Mouse (Mus musculus): ENCODE data around the gene Cox10.

Cox10 gene

GRCm38 (mm10) chr11:63990759-63991158 is 88.5 kb downstream of the Cox10 start:
- DNase-seq = no peak

DNA sequence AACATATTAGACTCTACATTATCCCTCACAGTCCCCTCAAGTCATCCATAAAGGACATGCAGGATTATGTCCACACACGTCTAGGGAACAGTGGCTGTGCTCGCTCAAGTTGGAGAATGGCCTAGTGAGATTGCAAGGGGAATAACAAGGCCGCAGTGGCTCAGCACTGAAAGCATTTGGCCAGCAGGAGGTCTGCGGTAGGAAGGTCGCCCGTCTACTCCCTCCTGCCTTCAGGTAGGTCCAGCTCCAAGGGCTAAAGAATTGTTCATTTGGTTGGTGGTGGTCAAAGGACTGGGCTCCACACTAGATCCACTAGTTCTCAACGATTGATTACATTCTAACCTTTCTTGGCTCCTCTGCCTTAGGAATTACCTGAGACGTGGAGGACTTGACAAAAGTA is 89.0 kb downstream of the Cox10 start:
- DNase-seq = no peak

DNA sequence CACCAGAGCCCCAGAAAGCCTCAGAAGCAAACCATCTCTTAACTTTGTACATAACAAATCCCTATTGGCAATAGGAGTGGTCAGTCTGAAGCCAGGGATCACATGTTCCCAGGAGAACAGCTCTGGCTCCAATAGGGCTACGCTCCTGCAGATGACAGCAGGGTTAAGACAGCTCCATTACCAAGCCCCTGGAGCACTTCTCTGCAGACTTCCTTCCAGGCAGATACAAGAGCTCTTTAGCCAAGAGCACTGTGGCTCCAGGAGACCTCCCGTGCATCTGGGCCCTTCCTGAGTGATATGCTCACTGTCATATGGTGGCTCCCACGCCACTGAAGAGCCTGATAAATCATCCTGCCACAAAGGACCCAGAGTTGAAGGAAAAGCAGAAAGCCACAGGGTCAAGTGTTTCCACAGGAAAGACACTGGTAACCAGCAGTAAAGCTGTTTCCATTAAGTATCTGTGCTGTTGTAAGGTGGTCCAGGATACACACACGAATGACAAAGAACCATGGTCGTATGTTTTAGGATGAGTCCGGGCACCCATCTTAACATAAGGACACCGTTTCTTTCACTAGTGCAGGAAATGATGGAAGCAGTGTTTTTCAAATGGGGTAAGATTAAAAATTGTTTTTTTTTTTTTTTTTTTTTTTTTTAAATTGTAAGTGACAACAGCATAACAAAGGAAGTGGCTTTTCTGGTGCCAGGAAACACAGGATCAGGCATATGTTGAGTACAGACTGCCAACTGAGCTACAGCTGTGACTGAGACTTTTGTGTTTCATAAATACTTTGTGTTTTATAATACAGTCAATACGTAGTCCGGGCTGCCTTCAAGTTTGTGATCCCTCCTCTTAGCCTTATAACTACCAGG is 90.0 kb downstream of the Cox10 start:
- DNase-seq = no peak

DNA sequence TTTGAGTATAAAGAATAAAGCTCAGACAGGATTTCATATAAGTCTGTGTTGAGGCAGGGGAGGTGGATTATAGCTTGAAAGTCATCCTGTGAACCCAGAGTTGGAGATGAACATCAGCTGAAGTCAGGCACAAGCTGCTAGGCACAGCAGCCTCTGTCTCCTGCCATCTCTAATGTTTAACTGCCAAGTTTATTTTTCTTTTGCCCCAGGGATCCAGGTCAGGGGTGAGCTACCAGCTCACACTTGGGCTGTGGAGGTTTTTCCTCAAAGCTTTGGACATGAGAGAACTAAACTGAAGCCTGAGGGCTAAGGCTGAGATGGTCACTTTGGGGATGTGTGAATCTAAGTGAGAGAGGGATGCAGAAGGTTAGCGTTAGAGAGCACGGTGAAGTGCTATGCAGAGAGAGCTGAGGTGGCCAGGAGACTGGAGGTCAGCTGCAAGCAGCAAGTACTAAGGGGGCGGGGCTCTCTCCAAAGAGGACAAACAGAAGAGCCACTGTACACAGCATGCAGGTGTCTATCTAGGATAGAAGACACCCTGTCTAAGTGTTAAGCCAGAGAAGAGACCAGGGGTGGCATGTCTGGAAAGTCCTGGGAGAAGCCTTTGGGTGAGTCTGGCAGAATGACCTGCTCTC is 91.1 kb downstream of the Cox10 start:
- no peak for DNase-seq

GRCm38 (mm10) chr11:63986710-63987109 is 92.6 kb downstream of the Cox10 start:
- DNase-seq = no peak

GRCm38 (mm10) chr11:63985481-63985880 is 93.8 kb downstream of the Cox10 start:
- DNase-seq = no peak

DNA sequence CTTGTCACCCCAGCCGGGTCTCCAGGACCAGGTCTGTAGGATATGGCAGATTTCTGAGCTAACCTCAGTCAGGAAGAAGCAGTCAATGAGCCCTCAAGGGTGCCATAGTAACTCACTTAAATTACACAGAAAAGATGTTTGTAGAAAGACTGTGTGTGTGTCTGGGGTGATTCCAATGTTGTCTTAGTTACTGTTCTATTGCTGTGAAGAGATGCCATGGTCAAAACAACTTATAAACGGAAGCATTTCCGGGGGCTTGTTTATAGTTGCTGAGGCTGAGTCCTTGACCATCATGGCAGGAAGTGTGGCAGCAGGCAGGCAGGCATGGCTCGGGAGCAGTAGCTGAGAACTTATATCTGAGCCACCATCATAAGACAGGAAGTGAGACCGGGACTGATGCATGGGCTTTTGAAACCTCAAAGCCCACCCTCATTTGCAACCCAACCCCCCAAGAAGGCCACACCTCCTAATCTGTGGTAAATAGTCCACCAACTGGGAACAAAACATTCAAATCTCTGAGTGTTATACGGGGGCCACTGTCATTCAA is 94.6 kb downstream of the Cox10 start:
- DNase-seq = no peak

DNA sequence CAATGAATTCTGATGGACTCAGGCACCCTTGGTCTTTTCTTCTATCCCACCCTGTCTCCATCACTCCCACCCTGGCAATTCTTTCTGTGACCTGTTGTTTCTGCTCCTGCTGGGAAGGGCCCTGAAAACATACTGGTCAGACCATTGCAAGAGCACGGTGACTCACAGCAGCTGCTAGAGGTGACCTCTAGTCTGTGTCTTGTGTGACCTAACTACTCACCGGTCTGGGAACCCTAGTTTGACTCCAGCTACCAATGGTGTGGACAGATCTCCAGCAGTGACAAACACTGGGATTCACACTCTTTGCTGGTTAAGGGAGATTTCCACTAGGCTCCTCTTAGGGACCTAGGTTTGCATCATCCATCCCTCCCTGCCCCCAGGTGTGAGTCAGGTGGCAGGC is 101.5 kb downstream of the Cox10 start:
- no peak for DNase-seq

DNA sequence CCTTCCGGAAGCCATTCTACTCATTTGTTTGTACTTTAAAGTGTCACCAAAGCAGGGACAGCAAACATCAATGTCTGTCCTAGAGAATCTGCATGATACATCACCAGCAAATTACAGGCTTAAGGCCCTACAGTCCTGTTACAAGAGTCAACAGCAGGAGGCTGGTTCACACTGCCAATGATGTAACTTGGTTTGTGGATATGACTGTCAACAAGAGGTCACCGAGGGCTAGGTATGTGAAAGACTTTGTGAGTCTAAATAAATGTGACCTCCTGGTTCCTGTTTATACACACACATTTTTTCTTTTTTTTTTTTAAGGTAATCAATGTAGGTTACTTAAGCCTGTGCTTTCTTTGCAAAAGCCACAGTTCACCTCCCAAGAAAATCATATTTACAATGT is 102.5 kb downstream of the Cox10 start:
- DNase-seq = no peak

GRCm38 (mm10) chr11:63975260-63975899 is 103.9 kb downstream of the Cox10 start:
- no peak for DNase-seq

GRCm38 (mm10) chr11:63973973-63974372 is 105.3 kb downstream of the Cox10 start:
- no peak for DNase-seq

- no peak for DNase-seq
Observed at GRCm38 (mm10) chr11:63971462-63971861, 107.8 kb downstream of the Cox10 start.

DNA sequence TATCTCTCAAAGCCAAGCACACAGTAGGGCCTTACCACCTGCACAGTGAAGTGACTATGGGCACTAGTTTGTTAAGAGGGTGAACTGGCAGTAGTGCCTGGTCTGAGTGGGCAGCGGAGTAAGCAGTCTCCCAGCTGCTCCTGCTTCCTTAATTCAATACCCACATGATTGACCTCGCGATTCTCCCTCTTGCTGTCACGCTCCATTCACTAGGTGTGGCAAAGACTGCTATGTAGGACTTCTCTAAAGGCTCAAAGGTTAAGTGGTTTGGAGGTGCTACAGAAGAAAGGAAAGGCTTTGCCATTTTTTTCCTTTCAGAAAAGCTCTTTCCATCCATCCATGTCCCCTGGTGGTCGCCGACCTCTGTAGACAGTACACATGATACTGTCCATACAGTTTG is 108.5 kb downstream of the Cox10 start:
- no peak for DNase-seq

GRCm38 (mm10) chr11:63969205-63969910 is 109.9 kb downstream of the Cox10 start:
- DNase-seq = no peak

DNA sequence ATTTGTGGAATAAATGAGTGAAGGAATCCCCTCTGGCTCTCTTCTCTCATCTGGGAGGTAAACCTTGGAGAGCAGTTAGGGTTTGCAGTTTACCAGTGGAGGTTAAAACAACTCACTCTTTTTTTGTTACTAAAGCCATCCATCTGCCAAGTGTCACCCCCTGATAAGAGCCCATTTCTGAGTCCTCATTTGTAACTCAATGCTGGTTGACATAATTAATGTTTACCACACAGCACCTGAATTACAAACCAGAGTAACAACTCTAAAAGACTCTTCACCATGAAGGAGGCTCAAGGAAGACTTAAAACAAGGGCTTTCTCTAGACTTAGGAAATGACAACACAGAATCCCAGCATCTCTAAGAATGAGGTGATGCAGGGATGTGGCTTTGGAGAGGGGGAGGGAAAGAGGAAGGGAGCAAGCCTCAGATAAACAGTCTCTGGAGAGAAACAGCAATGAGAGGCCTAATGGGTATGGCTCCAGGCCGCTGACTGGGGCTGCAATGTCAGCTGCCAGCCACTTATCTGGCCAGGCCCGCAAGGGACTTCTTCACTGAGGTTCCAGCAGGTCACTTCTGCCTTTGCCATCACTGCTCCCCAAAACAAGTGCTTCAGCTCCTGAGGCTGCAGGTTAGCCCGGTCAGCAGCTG is 110.8 kb downstream of the Cox10 start:
- DNase-seq = no peak

DNA sequence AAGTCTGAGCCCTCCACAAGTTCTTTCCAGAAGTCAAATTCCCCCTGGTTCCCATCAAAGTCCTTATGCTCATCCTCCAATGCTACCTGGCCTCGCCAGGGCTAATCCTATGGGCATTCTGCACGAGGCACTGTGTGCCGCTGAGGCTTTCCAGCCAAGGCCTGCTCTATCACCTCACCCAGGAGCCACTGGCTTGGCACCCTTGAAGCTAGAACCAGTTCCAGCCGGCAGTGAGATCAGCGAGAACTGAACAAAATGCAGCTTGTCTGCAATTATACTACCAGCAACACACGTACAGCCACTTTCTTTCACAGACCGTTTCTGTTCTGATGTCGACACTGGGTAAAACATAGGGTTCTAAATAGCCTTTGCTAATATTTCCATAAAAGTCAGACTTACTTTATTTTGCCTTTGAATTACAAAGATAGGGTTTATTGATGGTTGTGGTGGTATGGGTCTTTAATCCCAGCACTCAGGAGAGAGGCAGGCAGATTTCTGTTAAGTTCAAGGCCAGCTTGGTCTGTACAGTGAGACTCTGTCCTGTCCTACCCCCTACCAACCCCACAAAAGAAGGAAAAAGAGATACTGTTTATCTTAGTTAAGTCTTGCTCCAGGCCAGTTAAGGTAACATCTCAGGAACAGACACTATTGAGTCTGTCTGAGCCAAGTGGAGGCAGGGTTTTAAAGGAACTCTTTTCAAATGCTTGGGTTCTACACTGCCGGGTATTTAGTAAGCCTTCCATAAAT is 111.5 kb downstream of the Cox10 start:
- DNase-seq = no peak

GRCm38 (mm10) chr11:63965437-63965836 is 113.8 kb downstream of the Cox10 start:
- no peak for DNase-seq

GRCm38 (mm10) chr11:63957207-63957606 is 122.1 kb downstream of the Cox10 start:
- DNase-seq = no peak

DNA sequence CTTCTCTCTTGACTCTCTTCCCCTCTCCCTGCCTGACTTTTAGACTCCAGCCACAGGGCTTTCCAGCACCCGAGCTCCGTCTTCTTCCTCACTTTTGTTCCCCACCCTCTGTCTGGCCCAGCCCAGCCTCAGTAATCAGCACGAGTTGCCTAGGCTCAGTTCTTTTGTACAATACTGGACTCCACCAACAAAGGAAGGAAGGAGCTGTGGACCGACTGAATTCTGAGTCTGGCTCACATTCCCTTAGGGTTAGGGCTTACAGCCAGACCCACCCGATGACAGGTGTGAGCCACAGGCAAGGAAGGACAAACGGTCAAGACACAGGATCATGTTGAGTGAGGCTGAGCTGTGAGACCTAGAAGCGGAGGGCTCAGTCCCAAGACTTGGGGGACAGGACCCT is 122.5 kb downstream of the Cox10 start:
- DNase-seq = no peak

- DNase-seq = no peak
Observed at GRCm38 (mm10) chr11:63953887-63954286, 125.4 kb downstream of the Cox10 start.

GRCm38 (mm10) chr11:63952743-63953191 is 126.5 kb downstream of the Cox10 start:
- DNase-seq = no peak

Measured in cerebellum, adult 18-20 months (tissue).